Mouse (Mus musculus) frontal cortex, postnatal 25 days (tissue): ENCODE data around the gene Nrg3.
A peak's percentile ranks its signal among the peaks of the same experiment; 100 is the strongest.
"Not testable (repeated sequence)": the region's sequence is repeated elsewhere in the genome, so short reads cannot be mapped to it uniquely, and the experiment has no call there.

ENCODE experiments used
- DNase-seq, 2 experiments: peaks; one replicate each; pipeline ENCODE4 v3.0.0; 2022; ENCODE audit warnings: low spot score in 2 of 2

Gene Nrg3

DNA sequence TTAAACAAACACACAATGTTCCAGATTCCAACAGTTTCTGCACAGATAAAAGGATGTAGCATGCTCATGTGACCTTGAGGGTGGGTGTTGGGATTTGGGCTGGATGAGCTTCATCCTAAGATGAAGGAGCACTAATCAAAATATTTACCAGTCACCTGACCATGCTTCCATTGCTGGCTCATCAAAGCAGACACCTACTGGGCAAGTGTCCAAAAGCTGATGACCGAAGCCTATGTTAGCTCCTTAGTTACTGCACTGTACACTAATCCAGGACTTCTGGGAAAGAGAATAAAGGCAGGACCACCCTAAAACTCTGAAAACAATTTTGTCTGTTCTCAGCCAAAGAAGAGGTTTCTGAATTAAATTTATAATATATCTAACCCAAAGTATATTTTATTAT lies 261.4 kb downstream of the Nrg3 start:
- DNase-seq, result no peak

GRCm38 (mm10) chr14:39191946-39192345 lies 280.9 kb downstream of the Nrg3 start:
- DNase-seq, result no peak

- no peak for DNase-seq
These were observed 299.2 kb downstream of the Nrg3 start for GRCm38 (mm10) chr14:39173709-39174108.

DNA sequence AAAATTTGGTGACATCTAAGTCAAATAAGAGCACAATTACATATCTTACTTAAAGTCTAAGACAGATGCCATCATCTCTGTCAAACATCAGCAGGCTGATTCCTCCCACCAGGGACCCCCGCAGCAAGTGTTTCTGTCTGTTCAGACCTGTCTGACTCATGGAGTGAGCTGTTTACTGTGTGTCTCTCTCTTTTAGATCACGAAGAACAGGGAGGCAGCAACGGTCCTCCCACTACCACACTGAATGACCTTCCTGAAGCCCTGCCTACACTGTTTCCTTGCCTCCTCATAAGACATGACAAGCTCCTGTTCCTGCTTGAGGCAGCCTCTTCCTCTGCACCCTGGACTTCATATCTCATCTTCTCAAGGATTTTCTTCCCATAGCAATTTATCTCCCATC lies 312.7 kb downstream of the Nrg3 start:
- no peak for DNase-seq

DNA sequence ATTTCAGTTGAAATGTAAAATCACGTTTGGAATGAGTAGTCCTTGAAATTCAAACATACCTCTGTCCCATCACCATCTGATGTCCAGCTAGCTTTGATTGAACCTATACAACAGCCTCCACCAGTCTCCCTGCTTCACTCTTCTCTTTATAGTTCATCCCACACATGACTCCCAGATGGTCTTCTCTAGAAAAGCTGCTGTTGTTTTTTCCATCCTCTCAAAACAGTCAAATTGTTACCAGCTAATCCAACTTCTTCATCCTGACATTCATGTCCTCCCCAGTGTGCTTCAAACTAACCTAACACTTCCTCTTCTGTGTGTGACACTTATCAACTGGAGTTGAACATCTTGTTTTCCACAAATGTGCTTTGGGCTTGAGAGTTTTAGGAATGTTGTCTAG lies 317.4 kb downstream of the Nrg3 start:
- DNase-seq, result no peak

DNA sequence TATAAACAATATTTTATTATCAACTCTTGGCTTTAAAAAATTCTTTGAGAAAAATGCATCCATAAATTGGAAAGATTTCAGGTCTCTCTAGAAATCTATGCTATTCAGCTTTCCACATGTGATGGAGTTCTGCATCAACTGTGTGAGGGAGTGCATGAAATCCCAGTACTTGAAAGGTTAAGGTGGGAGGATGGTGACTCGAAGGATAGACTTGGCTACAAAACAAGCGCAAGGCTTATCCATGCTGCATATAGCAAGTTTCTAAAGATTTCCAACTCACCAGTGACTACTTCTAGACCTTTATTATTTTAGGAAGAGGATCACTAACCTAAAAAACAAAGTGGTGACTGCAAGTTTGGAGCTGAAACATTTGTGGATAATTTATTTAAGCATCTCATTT lies 343.1 kb downstream of the Nrg3 start:
- DNase-seq, result no peak

DNA sequence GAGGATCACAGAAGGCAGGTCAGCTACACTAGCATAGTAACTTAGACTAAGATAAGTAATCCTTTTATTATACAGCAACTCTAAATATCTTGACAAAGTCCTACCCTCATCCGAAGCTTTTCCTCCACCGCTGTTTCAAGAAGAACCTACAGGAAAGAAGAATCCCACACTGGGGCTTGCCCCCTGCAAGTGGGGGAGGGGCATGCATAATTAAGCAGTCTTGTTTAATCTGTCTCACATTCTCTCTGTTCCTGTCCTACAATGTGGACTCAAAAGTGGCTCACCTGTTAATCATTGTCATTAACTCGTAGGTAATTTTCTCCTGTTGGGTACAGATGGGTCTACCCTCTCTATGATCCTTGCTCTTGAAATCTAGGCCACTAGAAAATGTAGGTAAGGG lies 354.9 kb downstream of the Nrg3 start:
- no peak for DNase-seq

GRCm38 (mm10) chr14:39116522-39117231 lies 356.2 kb downstream of the Nrg3 start:
- DNase-seq, result not testable (repeated sequence)

DNA sequence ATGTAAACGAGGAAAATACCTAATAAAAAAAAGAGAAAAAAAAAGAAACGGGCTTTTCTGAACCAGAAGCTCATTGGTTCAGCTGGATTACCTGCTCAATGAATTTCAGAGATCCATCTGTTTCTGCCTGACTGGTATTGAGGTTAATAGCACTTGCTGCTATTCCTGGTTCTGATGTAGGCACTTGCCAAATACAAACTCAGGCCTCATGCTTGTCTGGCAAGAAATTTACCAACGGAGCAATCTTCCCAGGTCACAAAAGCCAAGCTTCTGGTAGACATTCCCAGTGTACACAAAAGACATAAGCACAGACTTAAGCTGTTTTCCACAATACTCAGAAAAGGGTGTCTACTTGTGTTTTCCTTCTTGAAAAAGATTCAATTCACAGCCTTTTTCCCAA lies 363.3 kb downstream of the Nrg3 start:
- DNase-seq, result no peak

- DNase-seq, result peak in 1 of 2 experiments; percentile 11
These were observed 366.1 kb downstream of the Nrg3 start for GRCm38 (mm10) chr14:39106776-39107175.

GRCm38 (mm10) chr14:39095219-39095618 lies 377.7 kb downstream of the Nrg3 start:
- DNase-seq, result no peak

DNA sequence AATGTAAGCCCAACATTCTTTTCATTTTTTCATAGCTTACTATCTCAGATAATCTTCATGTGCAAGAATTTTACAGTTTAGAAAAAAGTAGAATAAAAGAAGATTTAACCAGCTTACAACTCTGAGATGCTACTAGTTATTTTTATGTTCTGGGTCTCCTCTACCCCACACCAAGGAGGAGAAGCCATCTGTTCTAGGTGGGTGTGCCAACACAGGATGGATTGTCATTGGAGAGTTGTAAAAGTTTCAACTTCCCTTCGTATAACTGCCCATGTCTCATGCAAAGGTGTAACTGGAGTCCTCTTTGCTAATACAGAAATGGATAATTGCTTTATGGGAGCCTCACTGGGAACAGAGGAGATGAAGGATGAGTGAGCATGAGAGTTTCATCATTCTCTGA lies 393.4 kb downstream of the Nrg3 start:
- DNase-seq, result no peak

DNA sequence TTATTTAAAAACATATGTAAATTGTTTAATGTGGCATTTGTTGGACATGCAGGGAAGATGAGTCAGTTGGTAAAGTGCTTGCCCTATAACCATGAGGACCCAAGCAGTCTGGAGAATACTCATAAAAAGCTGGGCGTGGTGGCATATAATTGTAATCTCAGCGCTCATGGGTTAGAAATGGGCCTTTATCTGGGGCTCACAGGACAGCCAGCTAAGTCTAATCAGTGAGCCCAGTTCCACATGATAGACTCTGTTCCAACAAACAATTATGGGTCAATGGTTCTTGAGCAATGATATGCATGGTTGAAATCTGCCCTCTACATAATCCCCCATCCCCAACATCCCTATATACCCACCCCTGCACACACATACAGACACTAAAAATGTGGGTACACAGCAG lies 421.3 kb downstream of the Nrg3 start:
- DNase-seq, result no peak

DNA sequence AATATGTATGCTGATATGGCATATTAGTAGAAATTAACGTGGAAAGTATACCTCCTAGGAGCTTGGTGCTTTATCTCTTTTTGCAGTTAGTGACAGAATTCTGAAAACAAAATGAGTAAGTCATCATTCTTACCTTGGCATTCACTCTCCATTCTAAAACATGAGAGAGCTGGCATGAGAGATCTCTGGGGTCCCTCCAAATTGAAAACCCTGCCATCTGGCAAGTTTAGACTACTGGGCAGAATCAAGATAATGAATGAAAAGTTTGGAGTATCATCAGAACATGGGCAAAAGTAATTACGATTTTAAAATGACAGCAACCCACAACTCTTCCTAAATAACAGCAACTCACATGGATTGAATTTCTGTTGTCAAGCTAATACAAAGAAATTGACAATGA lies 423.9 kb downstream of the Nrg3 start:
- no peak for DNase-seq

- DNase-seq, result no peak
These were observed 428.6 kb downstream of the Nrg3 start for GRCm38 (mm10) chr14:39044290-39044689.

DNA sequence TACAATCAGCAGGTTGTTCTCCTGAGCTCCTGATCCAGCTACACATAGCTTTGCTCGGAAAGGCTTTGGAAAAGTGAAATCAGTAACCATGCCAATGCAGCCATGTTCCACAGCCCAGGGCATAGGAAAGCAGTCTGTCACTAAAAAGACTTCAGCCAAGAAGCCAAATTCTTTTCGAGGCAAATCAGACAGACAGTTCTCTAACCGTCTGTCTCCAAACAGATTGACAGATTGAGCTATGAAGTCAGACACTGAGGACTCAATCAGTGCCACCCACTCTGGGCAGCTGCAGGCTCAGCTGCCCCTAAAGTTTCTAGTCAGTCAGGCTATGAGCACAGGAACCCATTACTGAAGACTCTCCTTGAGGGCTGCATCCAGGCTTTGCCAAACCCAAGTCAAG lies 429.1 kb downstream of the Nrg3 start:
- DNase-seq, result no peak

DNA sequence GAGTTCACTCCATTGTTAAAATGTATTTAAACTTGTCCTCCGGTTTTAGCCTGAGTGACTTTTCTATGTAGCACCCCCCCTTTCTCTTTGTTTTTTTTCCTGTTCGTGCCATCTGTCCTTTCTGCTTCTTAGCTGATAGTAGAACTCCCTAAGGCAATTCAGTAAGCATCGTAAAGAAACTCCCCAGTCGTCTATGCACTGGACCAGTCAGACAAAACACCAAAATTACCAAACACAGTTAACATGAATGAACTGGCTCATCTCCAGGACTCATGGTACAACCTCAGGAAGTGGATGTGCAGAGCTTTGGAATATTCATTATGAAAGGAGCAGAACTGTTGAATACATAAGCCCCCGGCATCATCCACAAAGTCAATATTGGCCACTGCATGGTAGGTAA lies 429.5 kb downstream of the Nrg3 start:
- DNase-seq, result no peak

GRCm38 (mm10) chr14:39039046-39039445 lies 433.8 kb downstream of the Nrg3 start:
- no peak for DNase-seq

DNA sequence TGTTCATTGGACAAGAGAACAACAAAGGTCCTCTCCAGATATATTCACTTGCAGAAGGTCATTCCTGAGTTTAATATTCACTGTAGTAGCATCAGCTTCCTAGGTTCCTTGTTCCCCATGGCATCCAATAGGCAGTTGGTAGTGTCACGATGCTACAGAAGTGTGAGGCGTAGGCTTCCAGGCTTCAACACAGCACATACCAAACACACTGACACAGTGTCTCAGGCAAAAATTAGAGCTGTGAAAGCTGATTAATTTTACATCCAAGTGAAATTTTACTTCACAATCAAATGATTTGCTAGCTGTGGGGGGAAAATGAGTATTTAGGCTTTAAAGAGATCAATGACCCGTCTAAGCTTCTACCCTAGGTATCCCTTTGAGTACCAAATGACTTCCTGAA lies 438.4 kb downstream of the Nrg3 start:
- DNase-seq, result no peak

GRCm38 (mm10) chr14:39023065-39023464 lies 449.8 kb downstream of the Nrg3 start:
- DNase-seq, result no peak

GRCm38 (mm10) chr14:39014126-39014525 lies 458.8 kb downstream of the Nrg3 start:
- DNase-seq, result no peak

DNA sequence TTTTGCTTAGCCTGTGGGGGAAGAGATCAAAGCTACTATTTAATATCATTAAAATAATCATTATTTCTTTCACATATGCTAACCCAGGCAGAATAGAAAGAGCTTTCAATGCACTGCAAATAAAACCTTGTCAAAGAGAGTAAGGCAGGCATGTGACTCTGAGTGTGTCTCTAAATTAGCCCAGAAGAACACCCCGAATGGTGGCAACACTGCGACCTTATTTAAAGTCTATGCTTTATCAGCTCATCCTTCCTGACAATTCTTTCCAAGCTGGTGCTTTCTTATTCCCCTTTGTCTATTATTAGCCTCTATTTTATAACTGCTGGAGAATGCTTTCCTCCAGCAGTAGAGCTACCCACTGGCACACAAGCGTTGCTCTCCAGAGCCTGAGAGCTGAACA lies 475.0 kb downstream of the Nrg3 start:
- DNase-seq, result no peak

DNA sequence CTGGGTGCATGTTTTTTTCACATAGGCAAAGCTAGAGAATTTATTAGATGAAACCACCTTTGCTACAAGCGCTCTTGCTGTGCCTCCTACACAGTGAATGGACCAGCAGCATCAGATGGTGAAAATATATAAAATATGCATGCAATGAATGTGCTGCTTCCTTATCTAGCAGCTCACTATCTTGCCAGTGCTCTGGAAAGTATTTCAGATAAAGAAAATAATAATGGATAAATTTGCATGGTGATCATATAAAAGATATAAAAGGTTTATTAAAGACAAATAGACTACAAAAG lies 480.4 kb downstream of the Nrg3 start:
- DNase-seq, result no peak

DNA sequence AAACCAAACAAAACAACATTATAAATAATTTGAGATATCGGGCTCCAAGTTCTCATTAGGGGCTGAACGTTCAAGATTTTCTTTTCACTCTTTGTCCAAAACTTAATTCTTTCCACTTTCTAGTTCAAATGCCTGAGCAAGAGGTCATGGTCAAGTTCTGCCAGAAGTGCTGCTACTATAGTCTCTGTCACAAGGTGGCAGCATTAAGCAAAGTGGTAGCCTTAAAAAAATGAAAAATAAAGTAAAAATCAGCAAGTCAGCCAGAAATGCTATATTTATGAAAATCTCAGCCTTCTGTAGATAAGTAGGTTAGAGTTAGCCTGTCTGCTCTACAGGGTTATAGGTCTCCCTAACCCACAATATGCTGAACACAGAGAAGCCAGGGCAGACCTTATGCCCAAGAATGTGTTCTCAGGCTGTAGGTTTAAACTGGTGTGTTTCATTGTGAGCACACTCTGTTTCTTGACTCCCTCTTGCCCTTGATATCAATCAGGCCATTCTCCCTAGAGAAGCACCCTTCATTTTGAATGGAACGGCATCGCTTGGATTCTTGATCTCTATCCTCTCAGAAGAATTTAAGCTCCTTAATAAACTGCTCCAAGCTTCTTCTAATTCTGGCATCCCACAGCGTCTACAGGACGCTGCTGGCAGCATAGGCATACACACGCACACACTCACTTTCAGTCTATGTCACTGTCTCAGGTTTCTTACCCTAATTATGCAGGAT lies 480.9 kb downstream of the Nrg3 start:
- no peak for DNase-seq
